Mouse (Mus musculus) heart, postnatal 36 days (tissue): ENCODE measurements around the gene 4931409K22Rik. TPM values are rescaled to one million over a fixed set of nuclear protein-coding genes. Genes with fewer than 3 reads are reported as not detected.
A peak's percentile ranks its signal among the peaks of the same experiment; 100 is the strongest.

ENCODE experiments used
- DNase-seq, 2 experiments: peaks; one replicate each; pipeline ENCODE4 v3.0.0; 2021 to 2022
- intact Hi-C: fragments of 180-260 bp; cut with DNase I; formaldehyde crosslinking; loops from one replicate; pipeline ENCODE4 v1.15.1; 2025
- total RNA-seq, 2 experiments: library from RNA; stranded (reverse); gene quantifications; 2 replicates each; pipeline ENCODE4 v1.2.3; 2021

4931409K22Rik gene
- total RNA-seq, 2 experiments from 2014 or later = not detected

- DNase-seq = no peak
- intact Hi-C loops = no loop called here
Observed at GRCm38 (mm10) chr5:24550598-24551316, 5.9 kb downstream of the 4931409K22Rik start.

- DNase-seq = no peak
- intact Hi-C loops = no loop called here
Observed at GRCm38 (mm10) chr5:24542643-24543042, 14.0 kb downstream of the 4931409K22Rik start.

- DNase-seq = peak in 1 of 2 experiments; percentile 31
- intact Hi-C loops = loop anchor here (2.0 kb wide), 1 partner anchor 56 kb away; no protein-coding TSS in a partner anchor
Observed at GRCm38 (mm10) chr5:24541144-24541569, 15.5 kb downstream of the 4931409K22Rik start.

GRCm38 (mm10) chr5:24540387-24541143, 16.0 kb downstream of the 4931409K22Rik start, which contains the start of gene Asb10:
Gene Asb10 (minus strand): TSS chr5:24540978.
- intact Hi-C loops = loop anchor here (2.0 kb wide), 1 partner anchor 56 kb away; no protein-coding TSS in a partner anchor
- DNase-seq = peak; percentile 78 to 81

- intact Hi-C loops = loop anchor here (2.0 kb wide), 1 partner anchor 57 kb away; no protein-coding TSS in a partner anchor
- no peak for DNase-seq
Observed at GRCm38 (mm10) chr5:24539571-24540296, 16.9 kb downstream of the 4931409K22Rik start.

GRCm38 (mm10) chr5:24537618-24538017, 19.0 kb downstream of the 4931409K22Rik start:
- intact Hi-C loops = no loop called here
- DNase-seq = no peak

- intact Hi-C loops = no loop called here
Observed at GRCm38 (mm10) chr5:24536511-24536910, 20.1 kb downstream of the 4931409K22Rik start.

GRCm38 (mm10) chr5:24535731-24536130, 20.9 kb downstream of the 4931409K22Rik start:
- intact Hi-C loops = no loop called here
- no peak for DNase-seq

More at GRCm38 (mm10) chr5:24536511-24536910, 20.1 kb downstream of the 4931409K22Rik start:
- no peak for DNase-seq

- intact Hi-C loops = loop anchor here (5.0 kb wide), 1 partner anchor 118 kb away; no protein-coding TSS in a partner anchor
Observed at GRCm38 (mm10) chr5:24534292-24534691, 22.3 kb downstream of the 4931409K22Rik start.

GRCm38 (mm10) chr5:24533391-24533790, 23.2 kb downstream of the 4931409K22Rik start:
- no peak for DNase-seq
- intact Hi-C loops = loop anchor here (5.0 kb wide), 1 partner anchor 119 kb away; no protein-coding TSS in a partner anchor

More at GRCm38 (mm10) chr5:24534292-24534691, 22.3 kb downstream of the 4931409K22Rik start:
- no peak for DNase-seq

- DNase-seq = peak; percentile 95
- intact Hi-C loops = loop anchor here (2.0 to 5.0 kb wide), 2 partner anchors 67 to 122 kb away; no protein-coding TSS in a partner anchor
Observed at GRCm38 (mm10) chr5:24530042-24530689, 26.4 kb downstream of the 4931409K22Rik start.

GRCm38 (mm10) chr5:24527780-24528179, 28.8 kb downstream of the 4931409K22Rik start:
- no peak for DNase-seq
- intact Hi-C loops = no loop called here

- intact Hi-C loops = no loop called here
- peak in 1 of 2 experiments; percentile 38 for DNase-seq
Observed at GRCm38 (mm10) chr5:24526889-24527230, 29.7 kb downstream of the 4931409K22Rik start, which contains the start of gene Gbx1. Gene Gbx1 (minus strand): TSS chr5:24527202.

- DNase-seq = no peak
- intact Hi-C loops = no loop called here
Observed at GRCm38 (mm10) chr5:24526190-24526888, 30.3 kb downstream of the 4931409K22Rik start.

GRCm38 (mm10) chr5:24525360-24526189, 31.0 kb downstream of the 4931409K22Rik start:
- DNase-seq = no peak
- intact Hi-C loops = no loop called here

- intact Hi-C loops = no loop called here
- DNase-seq = no peak
Observed at GRCm38 (mm10) chr5:24524522-24524921, 32.1 kb downstream of the 4931409K22Rik start.

- intact Hi-C loops = no loop called here
- DNase-seq = no peak
Observed at GRCm38 (mm10) chr5:24523806-24524205, 32.8 kb downstream of the 4931409K22Rik start.

- intact Hi-C loops = no loop called here
Observed at GRCm38 (mm10) chr5:24521366-24521765, 35.2 kb downstream of the 4931409K22Rik start.

More at GRCm38 (mm10) chr5:24521366-24521765, 35.2 kb downstream of the 4931409K22Rik start:
- DNase-seq = no peak
